Mouse (Mus musculus): ENCODE results near the gene Pex11b. TPM values are rescaled to one million over a fixed set of nuclear protein-coding genes. Genes with fewer than 3 reads are reported as not detected.
A peak's percentile ranks its signal among the peaks of the same experiment; 100 is the strongest.
"Not testable (repeated sequence)": the region's sequence is repeated elsewhere in the genome, so short reads cannot be mapped to it uniquely, and the experiment has no call there.

Pex11b gene
- polyA plus RNA-seq, 1 experiment from 2014 or later, result 57.3 TPM

DNA sequence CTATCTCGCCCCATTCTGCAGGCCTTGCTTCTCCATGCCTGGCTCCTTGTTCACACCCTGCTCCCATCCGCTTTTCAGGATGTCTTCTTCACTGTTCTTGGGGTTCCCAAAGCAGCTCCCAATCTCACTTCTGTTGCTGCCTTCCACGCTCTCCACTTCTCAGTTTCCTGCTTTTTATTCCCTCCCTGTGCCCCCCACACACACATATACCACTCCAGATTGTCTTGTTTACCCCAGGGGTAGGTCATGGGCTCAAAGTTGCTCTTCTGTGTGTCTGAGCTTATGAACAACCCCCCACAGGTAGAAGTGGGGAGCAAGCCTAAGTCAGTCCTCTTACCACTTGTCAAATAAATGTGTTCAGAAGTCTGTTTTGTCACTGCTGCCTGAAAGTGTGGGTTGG is 35.8 kb upstream of the Pex11b start:
- H3K27ac ChIP-seq (replicated peaks), result no peak overlapping the region
- 85% methylated on average over 3 of the region's 3 CpGs for WGBS
- H3K4me3 ChIP-seq, result peak overlapping the region; percentile 55
- no peak overlapping the region for H3K9ac ChIP-seq (replicated peaks)
- H3K27me3 ChIP-seq, result no peaks in the 10 kb centered on the region
- H3K4me2 ChIP-seq (replicated peaks), result peak overlapping the region; percentile 98; the same call in 1 of the 2 replicates
- no peak for ATAC-seq (replicated peaks)
- H3K4me1 ChIP-seq, result peaks cover 79% of the 10 kb centered on the region
- no peaks in the 10 kb centered on the region for H3K36me3 ChIP-seq
- H3K9me3 ChIP-seq, result no peaks in the 10 kb centered on the region

DNA sequence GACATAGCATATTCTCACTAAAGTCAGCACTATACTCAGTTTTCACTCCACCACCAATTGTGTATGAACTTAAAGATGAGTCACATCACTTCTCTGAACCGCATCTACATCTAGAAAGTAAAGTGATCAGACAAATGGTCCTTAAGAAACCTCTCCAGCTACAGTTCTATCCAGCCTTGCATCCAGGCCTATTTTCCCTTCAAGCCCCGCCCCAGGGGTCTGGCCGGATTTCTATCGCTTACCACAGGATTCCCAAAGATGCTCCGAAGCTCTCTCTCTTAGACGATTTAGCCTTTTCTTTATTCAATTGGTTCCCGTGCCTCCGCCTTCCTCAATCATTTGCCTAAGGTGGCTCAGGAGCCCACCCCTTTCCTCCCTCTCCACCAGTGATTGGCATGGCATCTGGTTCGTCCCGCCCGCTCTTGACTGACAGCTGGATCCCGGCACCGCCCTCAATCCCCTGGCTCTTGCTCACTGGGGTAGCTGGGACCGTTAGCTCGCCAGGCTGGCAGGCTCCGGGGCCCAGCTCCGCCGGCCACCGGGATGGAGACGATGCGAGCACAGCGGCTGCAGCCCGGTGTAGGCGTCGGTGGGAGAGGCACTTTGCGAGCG is 34.4 kb upstream of the Pex11b start, which contains the start of gene Lix1l:
TSS of gene Lix1l (plus strand) at position 511 of the 612 bp plus-strand sequence.
- peak within 1 kb of the TSS; percentile 86 for H3K4me3 ChIP-seq
- peaks cover 84% of the 10 kb centered on the region for H3K4me1 ChIP-seq
- H3K36me3 ChIP-seq, result no peaks in the 10 kb centered on the region
- peak; percentile 94 for ATAC-seq (replicated peaks)
- no peaks in the 10 kb centered on the region for H3K9me3 ChIP-seq
- H3K27ac ChIP-seq (replicated peaks), result peak within 1 kb of the TSS; percentile 96
- no peaks in the 10 kb centered on the region for H3K27me3 ChIP-seq
- H3K4me2 ChIP-seq (replicated peaks), result peak within 1 kb of the TSS; percentile 54
- H3K9ac ChIP-seq (replicated peaks), result peak within 1 kb of the TSS; percentile 94
- WGBS, result under 1% methylated on average over 25 of the region's 27 CpGs

DNA sequence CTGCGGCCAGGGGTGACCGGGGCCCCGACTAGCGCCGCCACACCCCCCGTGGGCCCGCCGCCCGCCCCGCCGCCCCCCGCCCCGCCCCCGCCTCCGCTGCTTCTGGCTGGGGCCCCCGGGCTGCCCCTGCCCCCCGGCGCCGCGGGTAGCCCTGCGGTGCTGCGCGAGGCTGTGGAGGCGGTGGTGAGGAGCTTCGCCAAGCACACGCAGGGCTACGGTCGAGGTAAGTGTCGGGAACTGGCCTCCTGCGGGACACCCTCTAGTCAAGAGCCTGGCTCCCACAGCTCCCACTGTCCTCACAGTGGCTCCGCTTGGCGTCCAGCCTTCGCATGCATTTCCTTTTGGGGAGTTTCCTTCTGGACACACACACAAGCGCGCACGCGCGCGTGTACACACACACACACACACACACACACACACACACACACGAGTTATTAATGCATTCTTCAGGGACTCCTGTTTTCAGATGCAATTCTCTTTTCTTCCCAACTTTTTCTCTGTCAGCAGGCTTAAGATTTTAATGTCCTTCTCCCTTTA is 33.9 kb upstream of the Pex11b start:
- Histone ChIP-seq H3K4me2 (replicated peaks) (peak overlapping the region; percentile 54), H3K36me3 (no peaks in the 10 kb centered on the region), H3K27me3 (no peaks in the 10 kb centered on the region), H3K9me3 (no peaks in the 10 kb centered on the region), H3K27ac (replicated peaks) (peak overlapping the region; percentile 96), H3K9ac (replicated peaks) (peak overlapping the region; percentile 94), H3K4me3 (peak overlapping the region; percentile 86), H3K4me1 (peaks cover 81% of the 10 kb centered on the region)
- ATAC-seq (replicated peaks), result peak; percentile 70
- WGBS, result under 1% methylated on average over 20 of the region's 40 CpGs

DNA sequence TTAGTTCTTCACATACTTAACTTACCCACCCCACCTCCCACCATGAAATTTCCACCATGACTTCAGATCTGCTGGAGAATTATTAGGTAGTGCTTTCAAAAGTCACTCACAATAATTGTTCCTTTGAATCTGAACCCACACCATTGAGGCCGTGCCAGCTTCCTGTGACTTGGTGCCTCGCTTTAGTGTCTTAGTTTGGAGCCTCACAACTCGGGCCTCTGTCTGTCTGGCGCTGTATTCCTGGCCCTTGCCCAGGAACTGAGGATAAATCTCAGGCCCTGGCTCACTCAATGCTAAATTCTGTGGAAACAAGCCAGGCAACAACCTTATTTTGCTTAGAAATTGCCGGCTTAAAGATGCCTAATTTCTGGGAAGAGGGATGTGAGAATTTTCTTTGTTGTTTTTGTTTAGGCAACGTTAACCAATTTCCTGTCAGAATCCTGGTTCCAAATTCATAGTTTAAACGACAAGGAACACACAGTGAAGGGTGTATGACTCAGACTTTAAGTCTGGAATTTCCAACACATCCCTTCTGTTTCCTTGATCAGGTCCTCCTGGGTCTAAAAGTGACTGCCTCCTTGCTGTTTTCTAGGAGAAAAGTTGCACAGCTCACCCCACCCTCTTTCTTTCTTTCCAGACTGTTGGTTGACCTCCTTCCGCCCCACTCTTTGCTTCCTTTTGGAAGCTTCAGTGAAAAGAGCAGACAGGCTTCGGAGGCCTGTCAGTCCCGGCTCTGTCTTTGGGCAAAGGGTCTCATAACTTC is 33.1 kb upstream of the Pex11b start:
- Histone ChIP-seq H3K9ac (replicated peaks) (peak overlapping the region; percentile 94), H3K27me3 (no peaks in the 10 kb centered on the region), H3K4me3 (peak overlapping the region; percentile 86), H3K27ac (replicated peaks) (peak overlapping the region; percentile 96), H3K9me3 (no peaks in the 10 kb centered on the region), H3K4me2 (replicated peaks) (peak overlapping the region; percentile 54), H3K36me3 (no peaks in the 10 kb centered on the region), H3K4me1 (peaks cover 73% of the 10 kb centered on the region)
- ATAC-seq (replicated peaks), result no peak
- WGBS, result 6% methylated on average over 10 of the region's 10 CpGs

DNA sequence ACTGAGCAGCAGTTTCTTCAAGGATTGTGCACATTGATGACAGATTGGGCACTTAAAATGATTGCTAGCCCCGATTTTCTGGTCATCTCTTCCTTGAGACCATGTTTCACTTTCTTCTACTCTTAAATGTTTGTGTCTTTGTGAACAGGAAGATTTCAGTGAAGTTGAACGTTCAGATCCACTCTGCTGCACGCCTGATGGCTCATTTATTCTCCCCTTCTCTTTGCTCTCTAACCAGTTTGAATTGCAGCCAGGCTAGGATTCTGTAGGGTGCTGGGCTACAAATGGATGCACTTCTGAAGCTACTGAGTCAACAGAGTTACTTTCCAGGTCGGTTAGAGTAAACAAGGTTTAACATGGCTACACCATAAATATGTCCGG is 32.5 kb upstream of the Pex11b start:
- no peaks in the 10 kb centered on the region for H3K9me3 ChIP-seq
- H3K4me1 ChIP-seq, result peaks cover 68% of the 10 kb centered on the region
- peak overlapping the region; percentile 94 for H3K9ac ChIP-seq (replicated peaks)
- WGBS, result 33% methylated on average over 5 of the region's 5 CpGs
- no peaks in the 10 kb centered on the region for H3K27me3 ChIP-seq
- no peaks in the 10 kb centered on the region for H3K36me3 ChIP-seq
- peak overlapping the region; percentile 86 for H3K4me3 ChIP-seq
- peak overlapping the region; percentile 54 for H3K4me2 ChIP-seq (replicated peaks)
- peak overlapping the region; percentile 96 for H3K27ac ChIP-seq (replicated peaks)
- no peak for ATAC-seq (replicated peaks)

DNA sequence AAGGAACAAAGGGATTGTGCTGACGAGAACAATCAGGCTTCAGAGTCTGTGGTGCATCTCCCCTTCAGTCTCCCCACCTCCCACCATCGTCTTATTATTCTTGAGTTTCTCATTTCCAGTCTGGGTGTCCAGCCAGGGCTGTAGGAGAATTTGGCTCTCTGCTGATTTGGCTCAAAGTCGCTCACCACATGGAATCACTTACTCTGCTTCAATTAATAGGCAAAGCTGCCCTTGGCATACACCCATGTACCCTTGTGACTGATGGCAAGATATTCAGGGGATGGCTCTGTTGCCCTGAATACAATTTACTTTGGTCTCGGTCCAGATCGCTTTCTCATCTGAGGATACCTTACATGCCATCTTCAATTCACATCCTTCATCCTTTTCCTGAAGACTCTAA is 31.9 kb upstream of the Pex11b start:
- Histone ChIP-seq H3K9ac (replicated peaks) (peak overlapping the region; percentile 94), H3K4me2 (replicated peaks) (peak overlapping the region; percentile 54), H3K27ac (replicated peaks) (peak overlapping the region; percentile 96), H3K4me1 (peaks cover 62% of the 10 kb centered on the region), H3K36me3 (no peaks in the 10 kb centered on the region), H3K4me3 (peak overlapping the region; percentile 86), H3K9me3 (no peaks in the 10 kb centered on the region), H3K27me3 (no peaks in the 10 kb centered on the region)
- 27% methylated on average over 5 of the region's 5 CpGs for WGBS
- no peak for ATAC-seq (replicated peaks)

GRCm38 (mm10) chr3:96606007-96606406 is 29.2 kb upstream of the Pex11b start:
- WGBS, result 92% methylated on average over 4 of the region's 4 CpGs
- H3K4me1 ChIP-seq, result peaks cover 43% of the 10 kb centered on the region

DNA sequence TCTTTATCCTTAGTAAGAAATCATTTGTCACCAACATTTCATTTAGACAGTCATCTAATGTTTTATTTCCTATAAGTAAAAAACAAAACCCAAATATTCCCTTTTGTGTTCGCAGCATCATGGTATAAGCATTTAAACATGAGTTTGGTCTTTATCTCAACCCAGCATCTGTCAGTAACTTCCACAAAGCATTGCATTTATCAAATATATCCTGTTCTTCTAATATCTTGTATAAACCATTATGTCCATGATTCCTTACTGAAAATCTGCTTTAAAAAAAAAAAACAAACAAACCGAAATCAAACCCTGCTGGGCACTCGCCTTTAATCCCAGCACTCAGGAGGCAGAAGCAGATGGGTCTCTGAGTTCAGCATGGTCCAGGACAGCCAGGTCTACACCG is 28.6 kb upstream of the Pex11b start:
- peaks cover 43% of the 10 kb centered on the region for H3K4me1 ChIP-seq
- 93% methylated on average over 4 of the region's 4 CpGs for WGBS

More at GRCm38 (mm10) chr3:96606007-96606406, 29.2 kb upstream of the Pex11b start:
- H3K27me3 ChIP-seq; H3K4me3 ChIP-seq; H3K4me2 ChIP-seq (replicated peaks); H3K9ac ChIP-seq (replicated peaks); H3K36me3 ChIP-seq; ATAC-seq (replicated peaks); H3K27ac ChIP-seq (replicated peaks); H3K9me3 ChIP-seq: not testable (repeated sequence)

GRCm38 (mm10) chr3:96617941-96618340 is 17.2 kb upstream of the Pex11b start:
- ATAC-seq (replicated peaks), result no peak
- H3K9me3 ChIP-seq, result no peaks in the 10 kb centered on the region
- WGBS, result 96% methylated on average over 3 of the region's 3 CpGs
- peaks cover 60% of the 10 kb centered on the region for H3K36me3 ChIP-seq
- no peak overlapping the region for H3K4me2 ChIP-seq (replicated peaks)
- no peak overlapping the region for H3K4me3 ChIP-seq
- H3K27ac ChIP-seq (replicated peaks), result no peak overlapping the region
- H3K4me1 ChIP-seq, result no peaks in the 10 kb centered on the region
- H3K9ac ChIP-seq (replicated peaks), result no peak overlapping the region
- H3K27me3 ChIP-seq, result no peaks in the 10 kb centered on the region

More for the DNA sequence above, 28.6 kb upstream of the Pex11b start:
- Histone ChIP-seq H3K9me3 (no peaks in the 10 kb centered on the region), H3K36me3 (no peaks in the 10 kb centered on the region), H3K27me3 (no peaks in the 10 kb centered on the region), H3K27ac (replicated peaks) (no peak overlapping the region), H3K4me3 (no peak overlapping the region), H3K4me2 (replicated peaks) (no peak overlapping the region), H3K9ac (replicated peaks) (no peak overlapping the region)
- ATAC-seq (replicated peaks), result no peak

GRCm38 (mm10) chr3:96623201-96623600 is 12.0 kb upstream of the Pex11b start:
- Histone ChIP-seq H3K9ac (replicated peaks) (no peak overlapping the region), H3K27me3 (no peaks in the 10 kb centered on the region), H3K9me3 (no peaks in the 10 kb centered on the region), H3K4me1 (no peaks in the 10 kb centered on the region), H3K4me2 (replicated peaks) (no peak overlapping the region), H3K36me3 (peaks cover 62% of the 10 kb centered on the region), H3K4me3 (no peak overlapping the region), H3K27ac (replicated peaks) (no peak overlapping the region)
- no peak for ATAC-seq (replicated peaks)
- 89% methylated on average over 4 of the region's 4 CpGs for WGBS

DNA sequence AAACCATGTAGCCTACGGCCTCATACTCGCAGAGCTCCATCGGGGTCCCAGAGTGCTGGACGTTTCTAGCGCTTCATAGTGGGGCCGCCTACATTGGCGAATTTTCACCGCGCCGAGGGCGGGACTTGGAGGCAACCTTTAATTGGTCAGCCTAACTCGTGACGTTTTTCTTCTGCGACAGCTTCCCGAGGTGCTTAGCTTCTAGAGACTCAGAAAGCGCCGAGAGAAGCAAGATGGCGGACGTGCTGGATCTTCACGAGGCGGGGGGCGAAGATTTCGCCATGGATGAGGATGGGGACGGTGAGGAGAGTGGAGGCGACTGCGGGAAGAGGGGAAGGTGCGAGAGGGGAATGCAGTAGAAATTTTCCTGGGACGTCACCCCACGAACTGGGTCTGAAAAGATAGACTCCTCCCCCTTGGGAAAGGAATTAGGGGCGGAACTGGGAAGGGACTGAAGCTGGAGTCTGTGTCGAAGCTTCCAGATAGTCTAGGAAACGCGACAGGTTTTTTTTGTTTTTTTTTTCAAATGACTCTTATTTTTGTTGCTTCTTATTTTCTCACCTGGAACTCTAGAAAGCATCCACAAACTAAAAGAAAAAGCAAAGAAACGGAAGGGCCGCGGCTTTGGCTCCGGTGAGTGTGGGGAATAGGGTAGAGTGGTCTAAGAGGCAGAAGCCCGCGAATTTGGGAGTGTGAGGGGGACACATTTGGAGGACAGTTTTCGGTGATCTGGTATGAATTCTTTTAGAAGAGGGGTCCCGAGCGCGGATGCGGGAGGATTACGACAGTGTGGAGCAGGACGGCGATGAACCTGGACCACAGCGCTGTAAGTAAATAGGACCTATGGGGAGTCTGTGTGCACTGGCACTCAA is 5.2 kb upstream of the Pex11b start, which contains the start of gene Rbm8a:
TSS of gene Rbm8a (plus strand) at position 205 of the 872 bp plus-strand sequence.
- Histone ChIP-seq H3K27me3 (no peaks in the 10 kb centered on the region), H3K4me3 (peak within 1 kb of the TSS; percentile 63), H3K27ac (replicated peaks) (peak within 1 kb of the TSS; percentile 82), H3K4me1 (peaks cover 21% of the 10 kb centered on the region), H3K9me3 (no peaks in the 10 kb centered on the region), H3K36me3 (peaks cover 37% of the 10 kb centered on the region), H3K4me2 (replicated peaks) (peak within 1 kb of the TSS; percentile 83), H3K9ac (replicated peaks) (peak within 1 kb of the TSS; percentile 61)
- under 1% methylated on average over 48 of the region's 48 CpGs for WGBS
- ATAC-seq (replicated peaks), result peak; percentile 95
